Mouse (Mus musculus): ENCODE results near the gene Emilin1. TPM values are rescaled to one million over a fixed set of nuclear protein-coding genes. Genes with fewer than 3 reads are reported as not detected.

Emilin1 gene
- total and polyA plus RNA-seq, 2 experiments: 17.8 to 31.5 TPM

GRCm38 (mm10) chr5:30957891-30958290, 44.7 kb downstream of the Emilin1 start:
- H3K36me3 ChIP-seq (ENCODE audit: control insufficient read depth, insufficient read depth, low read length): peaks cover 40% of the 10 kb centered on the region
- no peak overlapping the region for H3K4me3 ChIP-seq (ENCODE audit: insufficient read depth, low read depth, low read length)
- no peak for DNase-seq (ENCODE audit: extremely low read depth, low read depth, low spot score)

GRCm38 (mm10) chr5:30959198-30959854, 46.1 kb downstream of the Emilin1 start:
- DNase-seq (ENCODE audit: extremely low read depth, low read depth, low spot score): peak; percentile 76
- 6% methylated on average over 19 of the region's 19 CpGs for WGBS
- H3K79me2 ChIP-seq (ENCODE audit: control insufficient read depth, insufficient read depth, low read length): peaks cover 21% of the 10 kb centered on the region; the same call in 1 of the 2 replicates

More at GRCm38 (mm10) chr5:30957891-30958290, 44.7 kb downstream of the Emilin1 start:
- Histone ChIP-seq H3K9ac (ENCODE audit: low read depth, low read length) (peak overlapping the region; percentile 16), H3K27ac (replicated peaks; ENCODE audit: insufficient read depth, low read depth, low read length) (no peak overlapping the region), H3K79me2 (ENCODE audit: control insufficient read depth, insufficient read depth, low read length) (peaks cover 21% of the 10 kb centered on the region; the same call in 1 of the 2 replicates), H3K4me1 (ENCODE audit: control insufficient read depth, insufficient read depth, low read length) (peaks cover 16% of the 10 kb centered on the region), H3K27me3 (ENCODE audit: control insufficient read depth, insufficient read depth, low read length) (no peaks in the 10 kb centered on the region)
- no peak for TF ChIP-seq POLR2A (IDR thresholded peaks at IDR 0.05; ENCODE audit: extremely low read depth, insufficient read depth, low read length)
- TF ChIP-seq CTCF (IDR thresholded peaks at IDR 0.05; ENCODE audit: low read depth, low read length): no peak
- WGBS: 79% methylated on average over 6 of the region's 6 CpGs

DNA sequence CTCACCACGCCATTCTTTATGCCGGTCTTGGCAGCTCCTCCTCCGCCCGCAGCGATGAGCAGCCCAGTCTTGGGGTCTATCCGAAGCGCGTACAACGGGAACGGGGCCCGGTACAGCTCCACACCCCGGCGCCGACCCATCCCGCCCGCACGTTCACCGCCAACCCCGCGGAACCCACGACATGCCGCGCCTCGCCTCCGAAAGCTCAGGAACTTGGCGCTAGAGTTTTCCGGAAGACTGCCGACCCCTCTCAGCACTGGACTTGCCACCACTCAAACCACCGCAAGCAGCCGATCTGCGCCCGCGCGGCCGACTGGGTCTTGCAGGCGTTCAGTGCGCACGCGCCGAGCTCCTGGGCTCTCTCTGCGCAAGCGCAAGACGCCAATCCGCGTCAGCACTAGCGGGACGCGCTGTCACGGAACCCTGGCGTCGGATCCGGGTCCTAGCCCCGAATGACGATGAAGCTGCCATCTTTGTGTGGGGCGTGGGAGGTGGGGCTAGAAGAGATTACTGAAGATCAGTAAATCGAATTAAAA, 46.8 kb downstream of the Emilin1 start, which contains the start of gene Preb:
Preb (minus strand) TSS at position 396 of the 536 bp plus-strand sequence.
- TF ChIP-seq POLR2A (IDR thresholded peaks at IDR 0.05; ENCODE audit: extremely low read depth, insufficient read depth, low read length): peak; percentile 95
- TF ChIP-seq CTCF (IDR thresholded peaks at IDR 0.05; ENCODE audit: low read depth, low read length): no peak
- Histone ChIP-seq H3K4me1 (ENCODE audit: control insufficient read depth, insufficient read depth, low read length) (peaks cover 13% of the 10 kb centered on the region), H3K4me3 (ENCODE audit: insufficient read depth, low read depth, low read length) (peak within 1 kb of the TSS; percentile 92), H3K36me3 (ENCODE audit: control insufficient read depth, insufficient read depth, low read length) (peaks cover 23% of the 10 kb centered on the region), H3K9ac (ENCODE audit: low read depth, low read length) (peak within 1 kb of the TSS; percentile 97), H3K27ac (replicated peaks; ENCODE audit: insufficient read depth, low read depth, low read length) (peak within 1 kb of the TSS; percentile 74), H3K79me2 (ENCODE audit: control insufficient read depth, insufficient read depth, low read length) (peaks cover 21% of the 10 kb centered on the region; the same call in 1 of the 2 replicates), H3K27me3 (ENCODE audit: control insufficient read depth, insufficient read depth, low read length) (no peaks in the 10 kb centered on the region)
- WGBS: under 1% methylated on average over 56 of the region's 56 CpGs
- peak; percentile 85 for DNase-seq (ENCODE audit: extremely low read depth, low read depth, low spot score)

More at GRCm38 (mm10) chr5:30959198-30959854, 46.1 kb downstream of the Emilin1 start:
- peak overlapping the region; percentile 92 for H3K4me3 ChIP-seq (ENCODE audit: insufficient read depth, low read depth, low read length)
- no peaks in the 10 kb centered on the region for H3K27me3 ChIP-seq (ENCODE audit: control insufficient read depth, insufficient read depth, low read length)
- peaks cover 13% of the 10 kb centered on the region for H3K4me1 ChIP-seq (ENCODE audit: control insufficient read depth, insufficient read depth, low read length)
- H3K9ac ChIP-seq (ENCODE audit: low read depth, low read length): peak overlapping the region; percentile 97
- TF ChIP-seq POLR2A (IDR thresholded peaks at IDR 0.05; ENCODE audit: extremely low read depth, insufficient read depth, low read length) (no peak), CTCF (IDR thresholded peaks at IDR 0.05; ENCODE audit: low read depth, low read length) (no peak)
- H3K27ac ChIP-seq (replicated peaks; ENCODE audit: insufficient read depth, low read depth, low read length): peak overlapping the region; percentile 74
- peaks cover 29% of the 10 kb centered on the region for H3K36me3 ChIP-seq (ENCODE audit: control insufficient read depth, insufficient read depth, low read length)

- peaks cover 13% of the 10 kb centered on the region for H3K4me1 ChIP-seq (ENCODE audit: control insufficient read depth, insufficient read depth, low read length)
- peaks cover 15% of the 10 kb centered on the region for H3K36me3 ChIP-seq (ENCODE audit: control insufficient read depth, insufficient read depth, low read length)
- WGBS: 94% methylated on average over 2 of the region's 2 CpGs
- no peaks in the 10 kb centered on the region for H3K27me3 ChIP-seq (ENCODE audit: control insufficient read depth, insufficient read depth, low read length)
- H3K79me2 ChIP-seq (ENCODE audit: control insufficient read depth, insufficient read depth, low read length): peaks cover 21% of the 10 kb centered on the region; the same call in 1 of the 2 replicates
- H3K4me3 ChIP-seq (ENCODE audit: insufficient read depth, low read depth, low read length): no peak overlapping the region
- no peak for DNase-seq (ENCODE audit: extremely low read depth, low read depth, low spot score)
- TF ChIP-seq CTCF (IDR thresholded peaks at IDR 0.05; ENCODE audit: low read depth, low read length) (no peak), POLR2A (IDR thresholded peaks at IDR 0.05; ENCODE audit: extremely low read depth, insufficient read depth, low read length) (no peak)
- no peak overlapping the region for H3K9ac ChIP-seq (ENCODE audit: low read depth, low read length)
- H3K27ac ChIP-seq (replicated peaks; ENCODE audit: insufficient read depth, low read depth, low read length): peak overlapping the region; percentile 65; the same call in 1 of the 2 replicates
Observed at GRCm38 (mm10) chr5:30960814-30961213, 47.6 kb downstream of the Emilin1 start.

- Histone ChIP-seq H3K4me1 (ENCODE audit: control insufficient read depth, insufficient read depth, low read length) (peaks cover 13% of the 10 kb centered on the region), H3K27ac (replicated peaks; ENCODE audit: insufficient read depth, low read depth, low read length) (no peak overlapping the region), H3K9ac (ENCODE audit: low read depth, low read length) (no peak overlapping the region), H3K4me3 (ENCODE audit: insufficient read depth, low read depth, low read length) (no peak overlapping the region), H3K79me2 (ENCODE audit: control insufficient read depth, insufficient read depth, low read length) (peaks cover 21% of the 10 kb centered on the region; the same call in 1 of the 2 replicates), H3K36me3 (ENCODE audit: control insufficient read depth, insufficient read depth, low read length) (peaks cover 13% of the 10 kb centered on the region), H3K27me3 (ENCODE audit: control insufficient read depth, insufficient read depth, low read length) (no peaks in the 10 kb centered on the region)
- DNase-seq (ENCODE audit: extremely low read depth, low read depth, low spot score): no peak
- TF ChIP-seq POLR2A (IDR thresholded peaks at IDR 0.05; ENCODE audit: extremely low read depth, insufficient read depth, low read length) (no peak), CTCF (IDR thresholded peaks at IDR 0.05; ENCODE audit: low read depth, low read length) (no peak)
- WGBS: 71% methylated on average over 10 of the region's 10 CpGs
Observed at GRCm38 (mm10) chr5:30961545-30962505, 48.6 kb downstream of the Emilin1 start.
